Mouse (Mus musculus) bone marrow, adult 2 months (tissue): ENCODE measurements around the gene Cnga4.

Source experiments
- CTCF ChIP-seq: fragments of 200-500 bp; IDR thresholded peaks from 2 replicates; pipeline ENCODE4 v1.5.1; 2011; ENCODE audit warnings: low read length, control low read depth; ENCODE audit not compliant: control insufficient read depth, insufficient read depth
- POLR2A ChIP-seq: fragments of 200-500 bp; IDR thresholded peaks from 2 replicates; pipeline ENCODE4 v1.6.1; 2011; ENCODE audit warnings: low read depth, mild to moderate bottlenecking, control low read depth, low read length, borderline replicate concordance; ENCODE audit not compliant: control insufficient read depth

- TF ChIP-seq POLR2A (no peak), CTCF (no peak)
Observed at GRCm38 (mm10) chr7:105380329-105380728, 24.0 kb upstream of the Cnga4 start.
